In the genomic region with DNA sequence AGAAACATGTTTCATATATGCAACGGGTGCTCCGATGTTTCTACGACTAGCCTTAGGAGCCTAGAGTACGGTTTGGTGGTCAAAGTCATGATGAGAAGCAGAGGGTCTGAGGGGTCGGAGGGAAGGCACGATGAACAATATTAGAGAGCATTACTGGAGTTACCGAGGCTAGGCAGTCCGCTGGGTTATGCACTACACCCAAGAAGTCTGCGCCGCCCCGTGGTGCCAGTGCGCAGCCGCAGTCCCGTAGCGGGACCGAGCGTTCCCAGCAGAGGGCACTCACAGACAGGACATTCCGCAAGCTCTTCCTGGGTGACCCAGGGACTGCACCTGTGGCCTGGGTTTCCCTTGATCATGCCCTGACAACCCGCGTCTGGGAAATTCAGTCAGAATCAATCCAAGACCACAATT, we compare ENCODE assay signal across 8 mouse cellular contexts. TPM values are rescaled to one million over a fixed set of nuclear protein-coding genes. Genes with fewer than 3 reads are reported as not detected.
DNase-seq lines count a peak whose midpoint lies in the region; ATAC-seq lines count a peak whose summit lies in the region.

No protein-coding gene starts in this region.

- H3K27me3 ChIP-seq in hindbrain, embryonic 11.5 days (ENCODE audit: control insufficient read depth, insufficient read depth, low read length), result no peaks in the 10 kb centered on the region

- no peaks in the 10 kb centered on the region for H3K9me3 ChIP-seq in hindbrain, embryonic 11.5 days (ENCODE audit: control insufficient read depth, low read length)

- ATAC-seq in hindbrain, embryonic 11.5 days (ENCODE audit: low FRiP score), result peak; percentile 96

- under 1% methylated on average over 20 of the region's 20 CpGs for whole genome bisulfite sequencing in hindbrain, embryonic 11.5 days

- H3K27ac ChIP-seq in hindbrain, embryonic 11.5 days (ENCODE audit: low read depth, low read length), result peak overlapping the region; percentile 70

- H3K4me2 ChIP-seq in hindbrain, embryonic 11.5 days (replicated peaks; ENCODE audit: low read depth, low read length), result peak overlapping the region; percentile 69

- no peaks in the 10 kb centered on the region for H3K4me1 ChIP-seq in hindbrain, embryonic 11.5 days (replicated peaks; ENCODE audit: control insufficient read depth, insufficient read depth, low read length)

- peak; percentile 95 for DNase-seq in Muller cell, postnatal 12 days (ENCODE audit: inconsistent ontology term)
- DNase-seq in cerebellum, adult 9-11 months, result peak; percentile 89
- peak; percentile 68 to 95 for DNase-seq in frontal cortex, adult 2 months (ENCODE audit: extremely low spot score in 1 of 2, low spot score in 1 of 2)
- DNase-seq in hindbrain, embryonic 11.5 days (ENCODE audit: low spot score), result peak; percentile 95
- peak; percentile 93 to 95 for DNase-seq in layer of hippocampus, postnatal 10 days (ENCODE audit: low spot score in 2 of 2)
- peak; percentile 95 for DNase-seq in lung, postnatal 10 days
- peak; percentile 94 for DNase-seq in ovary, postnatal 36 days (ENCODE audit: low spot score)
- peak; percentile 95 for DNase-seq in thymus, postnatal 25 days

- H3K9ac ChIP-seq in hindbrain, embryonic 11.5 days (ENCODE audit: low read depth, low read length), result peak overlapping the region; percentile 60

- H3K36me3 ChIP-seq in hindbrain, embryonic 11.5 days (ENCODE audit: control insufficient read depth, insufficient read depth, low read length), result no peaks in the 10 kb centered on the region

- H3K4me3 ChIP-seq in hindbrain, embryonic 11.5 days (ENCODE audit: low read depth, low read length), result peak overlapping the region; percentile 40

RNA-seq across cellular contexts. Expression of a gene that starts 42.9 kb away (rescaled TPM):
- polyA plus RNA-seq in frontal cortex, adult 2 months (2012; rRNA removed), result 11.8 and 12.6 TPM in 2 replicates
- 25.7 and 26.6 TPM in 2 replicates for polyA plus RNA-seq in hindbrain, embryonic 11.5 days (2014; fragmentation: Nextera tagmentation; extraction: Ambion mirVana)
- 1 to 10 TPM; 8.4 to 8.5 TPM for total RNA-seq in layer of hippocampus, postnatal 10 days (2021)

RNA-seq across cellular contexts. Expression of a gene that starts 56.8 kb away (rescaled TPM):
- 11.8 and 12.0 TPM in 2 replicates for polyA plus RNA-seq in frontal cortex, adult 2 months (2012; rRNA removed)
- 15.6 and 16.3 TPM in 2 replicates for polyA plus RNA-seq in hindbrain, embryonic 11.5 days (2014; fragmentation: Nextera tagmentation; extraction: Ambion mirVana)
- total RNA-seq in layer of hippocampus, postnatal 10 days (2021), result 10 to 100 TPM; 13.7 to 15.1 TPM

Comparison
In these comparisons a context has a peak if more than half of its experiments do, and no peak if none do; other contexts are left out.
1. Peak in every context shown above with its lines: DNase-seq, ATAC-seq, H3K4me3 ChIP-seq and H3K27ac ChIP-seq.